Mouse (Mus musculus) ES-E14 (cell line): Measurements from ENCODE around the gene Ctsz.

Experiments
- CHD2 ChIP-seq: IDR thresholded peaks from 2 replicates; pipeline ENCODE4 v1.6.1; 2014; ENCODE audit warnings: mild to moderate bottlenecking, low read depth, low read length, inconsistent platforms
- HCFC1 ChIP-seq: IDR thresholded peaks from 2 replicates; pipeline ENCODE4 v1.6.1; 2012; ENCODE audit warnings: low read length, inconsistent platforms, borderline replicate concordance; ENCODE audit not compliant: insufficient read depth
- MAFK ChIP-seq: IDR thresholded peaks from 2 replicates; pipeline ENCODE4 v1.6.1; 2014; ENCODE audit warnings: mild to moderate bottlenecking, low read depth, low read length, inconsistent platforms; ENCODE audit not compliant: insufficient read depth
- ZC3H11A ChIP-seq: IDR thresholded peaks from 2 replicates; pipeline ENCODE4 v1.6.1; 2012; ENCODE audit warnings: low read depth, mild to moderate bottlenecking, inconsistent platforms, low read length, borderline replicate concordance
- ZNF384 ChIP-seq: IDR thresholded peaks from 2 replicates; pipeline ENCODE4 v1.6.1; 2012; ENCODE audit warnings: low read depth, low read length, inconsistent platforms

DNA sequence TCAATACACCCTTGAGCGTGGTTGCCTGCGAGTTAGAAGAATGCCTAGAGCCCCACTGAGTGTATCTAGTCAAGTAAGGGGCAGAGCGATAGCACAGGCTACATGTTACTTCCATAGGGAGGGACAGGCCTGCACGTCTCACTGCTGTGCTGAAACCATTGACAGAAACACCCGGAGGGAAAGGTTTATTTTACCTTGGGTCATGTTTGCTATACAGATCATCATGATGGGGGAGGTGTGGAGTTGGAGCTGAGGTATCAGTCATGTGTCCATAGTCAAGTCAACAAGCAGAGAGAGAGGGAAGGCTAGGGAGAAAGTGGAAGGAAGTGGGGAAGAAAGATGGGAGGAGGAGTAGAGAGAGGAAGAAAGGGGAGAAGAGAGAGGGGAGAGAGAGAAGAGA, 48.2 kb upstream of the Ctsz start:
- TF ChIP-seq CHD2 (no peak), HCFC1 (no peak), ZC3H11A (no peak), ZNF384 (no peak), MAFK (no peak)
